Mouse (Mus musculus): ENCODE measurements around the gene Skp1a.

DNA sequence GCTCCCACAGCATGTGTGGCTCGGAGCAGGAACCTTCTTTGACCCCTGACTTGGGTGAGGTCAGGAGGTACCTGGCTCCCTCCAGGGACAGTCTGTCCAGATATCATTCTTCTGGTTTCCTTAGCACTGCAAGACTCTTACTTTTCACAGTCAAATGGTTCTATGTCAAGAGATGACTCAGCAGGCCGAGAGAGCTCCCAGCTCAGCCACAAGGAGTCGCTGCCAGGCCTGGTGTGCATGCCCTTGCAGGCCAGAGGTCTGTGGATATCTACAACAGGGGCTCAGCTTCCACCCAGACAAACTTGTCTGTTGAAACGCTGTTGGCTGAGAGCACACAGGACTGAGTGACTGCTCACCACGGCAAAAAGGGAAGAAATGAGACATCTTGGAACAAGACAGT is 30.1 kb downstream of the Skp1a start:
- TF ChIP-seq CTCF (IDR thresholded peaks at IDR 0.05; ENCODE audit: low read depth, low read length) = no peak
- no peak for TF ChIP-seq GATA1 (IDR thresholded peaks at IDR 0.05; ENCODE audit: borderline replicate concordance, low read length)
- no peak for TF ChIP-seq GATA2 (IDR thresholded peaks at IDR 0.05; ENCODE audit: borderline replicate concordance, low read depth, low read length)
- TF ChIP-seq TAL1 (conservative IDR thresholded peaks at IDR 0.05; ENCODE audit: low read depth, low read length) = no peak
- TF ChIP-seq POLR2AphosphoS5 (IDR thresholded peaks at IDR 0.05; ENCODE audit: insufficient replicate concordance, low read depth, low read length) = no peak
